Mouse (Mus musculus) kidney, adult 2 months (tissue): ENCODE data around the gene Sh3glb2. TPM values are rescaled to one million over a fixed set of nuclear protein-coding genes. Genes with fewer than 3 reads are reported as not detected.

ENCODE experiments used
- DNase-seq: peaks from one replicate; pipeline ENCODE4 v3.0.0; 2021
- H3K27ac ChIP-seq: fragments of 200-500 bp; 2 replicates; pipeline ENCODE4 v1.5.1; 2012; ENCODE audit warnings: low read depth, low read length, control low read depth, inconsistent platforms; ENCODE audit not compliant: insufficient read depth
- H3K27me3 ChIP-seq: fragments of 200-500 bp; replicated peaks from 2 replicates; pipeline ENCODE4 v1.6.1; 2012; ENCODE audit warnings: mild to moderate bottlenecking, moderate library complexity, low read length, inconsistent platforms; ENCODE audit not compliant: control insufficient read depth, insufficient read depth
- H3K36me3 ChIP-seq: fragments of 200-500 bp; 2 replicates; pipeline ENCODE4 v1.6.1; 2012; ENCODE audit warnings: mild to moderate bottlenecking, moderate library complexity, low read length, inconsistent platforms; ENCODE audit not compliant: control insufficient read depth, insufficient read depth
- H3K4me1 ChIP-seq: fragments of 200-500 bp; 2 replicates; pipeline ENCODE4 v1.6.1; 2011; ENCODE audit warnings: low read length; ENCODE audit not compliant: control insufficient read depth, insufficient read depth
- H3K4me3 ChIP-seq: fragments of 200-500 bp; 2 replicates; pipeline ENCODE4 v1.5.1; 2011; ENCODE audit warnings: mild to moderate bottlenecking, low read depth, low read length, control low read depth; ENCODE audit not compliant: insufficient read depth
- CTCF ChIP-seq: fragments of 200-500 bp; conservative IDR thresholded peaks from 2 replicates; pipeline ENCODE4 v1.5.1; 2011; ENCODE audit warnings: low read depth, mild to moderate bottlenecking, control low read depth, low read length, moderate library complexity, mixed read lengths; ENCODE audit not compliant: insufficient read depth, insufficient read length
- POLR2A ChIP-seq: fragments of 200-500 bp; IDR thresholded peaks from one replicate; pipeline ENCODE4 v1.6.1; 2011; ENCODE audit warnings: low read depth, low read length, control low read depth
- WGBS: fragments of 180-500 bp; shearing (Covaris S2); methylation state at CpG from one replicate; pipeline ENCODE4 v1.1.7; 2018; 5-methylcytosine and 5-hydroxymethylcytosine counted together
- polyA plus RNA-seq: library from polyadenylated mRNA; depleted of rRNA; stranded (reverse); fragments of >200 nt; gene quantifications from 2 replicates; pipeline ENCODE4 v1.2.3, GENCODE M21; 2012

Gene Sh3glb2
- polyA plus RNA-seq, 1 experiment = 84.6 TPM

GRCm38 (mm10) chr2:30355861-30356260 lies 3.3 kb downstream of the Sh3glb2 start:
- TF ChIP-seq CTCF = no peak
- no peak for TF ChIP-seq POLR2A
- 73% methylated on average over 4 of the region's 4 CpGs for WGBS

GRCm38 (mm10) chr2:30351149-30351548 lies 8.0 kb downstream of the Sh3glb2 start:
- H3K27ac ChIP-seq = no peak overlapping the region
- 53% methylated on average over 2 of the region's 2 CpGs for WGBS
- peak; percentile 40 for DNase-seq
- no peak overlapping the region for H3K4me3 ChIP-seq
- no peaks in the 10 kb centered on the region for H3K4me1 ChIP-seq
- TF ChIP-seq CTCF = peak; percentile 26; the same call in 1 of the 2 replicates
- no peak for TF ChIP-seq POLR2A
- H3K27me3 ChIP-seq = no peaks in the 10 kb centered on the region
- no peaks in the 10 kb centered on the region for H3K36me3 ChIP-seq

More at GRCm38 (mm10) chr2:30355861-30356260, 3.3 kb downstream of the Sh3glb2 start:
- Histone ChIP-seq H3K36me3 (no peaks in the 10 kb centered on the region), H3K4me1 (peaks cover 4% of the 10 kb centered on the region; the same call in 1 of the 2 replicates), H3K27ac (no peak overlapping the region), H3K4me3 (no peak overlapping the region), H3K27me3 (no peaks in the 10 kb centered on the region)
- DNase-seq = no peak

GRCm38 (mm10) chr2:30349196-30349595 lies 9.9 kb downstream of the Sh3glb2 start:
- H3K27ac ChIP-seq = no peak overlapping the region
- H3K4me3 ChIP-seq = no peak overlapping the region
- no peak for DNase-seq
- H3K4me1 ChIP-seq = no peaks in the 10 kb centered on the region
- TF ChIP-seq POLR2A (no peak), CTCF (no peak)
- WGBS = 94% methylated on average over 6 of the region's 6 CpGs
- H3K27me3 ChIP-seq = no peaks in the 10 kb centered on the region
- H3K36me3 ChIP-seq = no peaks in the 10 kb centered on the region; the same call in 1 of the 2 replicates

GRCm38 (mm10) chr2:30345971-30346676 lies 13.0 kb downstream of the Sh3glb2 start:
- no peaks in the 10 kb centered on the region for H3K27me3 ChIP-seq
- no peak overlapping the region for H3K4me3 ChIP-seq
- no peak for TF ChIP-seq POLR2A
- no peak for TF ChIP-seq CTCF
- no peak overlapping the region for H3K27ac ChIP-seq
- peaks cover 3% of the 10 kb centered on the region for H3K36me3 ChIP-seq
- H3K4me1 ChIP-seq = no peaks in the 10 kb centered on the region
- 93% methylated on average over 7 of the region's 7 CpGs for WGBS
- no peak for DNase-seq

- Histone ChIP-seq H3K27me3 (no peaks in the 10 kb centered on the region), H3K4me1 (no peaks in the 10 kb centered on the region), H3K36me3 (peaks cover 3% of the 10 kb centered on the region), H3K27ac (no peak overlapping the region), H3K4me3 (no peak overlapping the region)
- 56% methylated on average over 14 of the region's 14 CpGs for WGBS
- no peak for DNase-seq
- TF ChIP-seq CTCF (no peak), POLR2A (no peak)
These were observed 15.5 kb downstream of the Sh3glb2 start for GRCm38 (mm10) chr2:30343601-30344137.

- no peak for DNase-seq
- no peak for TF ChIP-seq POLR2A
- TF ChIP-seq CTCF = no peak
- no peak overlapping the region for H3K4me3 ChIP-seq
- H3K4me1 ChIP-seq = no peaks in the 10 kb centered on the region
- 93% methylated on average over 7 of the region's 7 CpGs for WGBS
- H3K27me3 ChIP-seq = no peaks in the 10 kb centered on the region
- H3K36me3 ChIP-seq = peaks cover 3% of the 10 kb centered on the region
- no peak overlapping the region for H3K27ac ChIP-seq
These were observed 16.6 kb downstream of the Sh3glb2 start for GRCm38 (mm10) chr2:30342544-30342943.

GRCm38 (mm10) chr2:30342061-30342460 lies 17.1 kb downstream of the Sh3glb2 start:
- no peak for DNase-seq
- H3K36me3 ChIP-seq = peaks cover 3% of the 10 kb centered on the region
- TF ChIP-seq POLR2A (no peak), CTCF (no peak)
- H3K4me3 ChIP-seq = no peak overlapping the region
- no peaks in the 10 kb centered on the region for H3K4me1 ChIP-seq
- 97% methylated on average over 3 of the region's 3 CpGs for WGBS
- H3K27me3 ChIP-seq = no peaks in the 10 kb centered on the region
- H3K27ac ChIP-seq = no peak overlapping the region
